Mouse (Mus musculus) lung, adult 2 months (tissue): ENCODE data around the gene Krtap4-16.

Source experiments
- CTCF ChIP-seq: fragments of 200-500 bp; IDR thresholded peaks from 2 replicates; pipeline ENCODE4 v1.5.1; 2011; ENCODE audit warnings: mild to moderate bottlenecking, low read length, control low read depth; ENCODE audit not compliant: insufficient read depth
- POLR2A ChIP-seq: fragments of 200-500 bp; IDR thresholded peaks from 2 replicates; pipeline ENCODE4 v1.6.1; 2011; ENCODE audit warnings: low read depth, mild to moderate bottlenecking, control low read depth, low read length, borderline replicate concordance; ENCODE audit errors: extremely low read depth

DNA sequence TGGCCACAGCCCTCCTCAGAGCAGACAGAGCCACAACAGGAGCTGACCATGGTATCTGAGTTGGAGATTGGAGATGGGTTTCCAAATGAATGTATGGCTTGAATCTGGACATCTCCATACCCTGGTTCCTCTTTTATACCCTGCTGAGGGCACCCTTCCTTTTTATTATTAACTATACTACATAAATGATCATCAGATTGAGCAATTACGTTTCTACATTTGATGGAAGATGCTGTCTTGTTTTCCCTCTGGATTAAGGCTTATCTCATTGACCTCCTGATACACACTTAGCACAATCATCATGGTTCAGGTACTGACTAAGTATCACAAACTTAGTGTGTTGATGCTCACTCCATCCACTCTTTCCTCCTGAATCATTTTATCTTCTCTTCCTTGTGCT lies 13.4 kb downstream of the Krtap4-16 start, which contains the start of gene 2300003K06Rik:
- TF ChIP-seq CTCF (no peak), POLR2A (no peak)
